Comparison of ENCODE assay signal across 7 mouse cellular contexts in the genomic region with DNA sequence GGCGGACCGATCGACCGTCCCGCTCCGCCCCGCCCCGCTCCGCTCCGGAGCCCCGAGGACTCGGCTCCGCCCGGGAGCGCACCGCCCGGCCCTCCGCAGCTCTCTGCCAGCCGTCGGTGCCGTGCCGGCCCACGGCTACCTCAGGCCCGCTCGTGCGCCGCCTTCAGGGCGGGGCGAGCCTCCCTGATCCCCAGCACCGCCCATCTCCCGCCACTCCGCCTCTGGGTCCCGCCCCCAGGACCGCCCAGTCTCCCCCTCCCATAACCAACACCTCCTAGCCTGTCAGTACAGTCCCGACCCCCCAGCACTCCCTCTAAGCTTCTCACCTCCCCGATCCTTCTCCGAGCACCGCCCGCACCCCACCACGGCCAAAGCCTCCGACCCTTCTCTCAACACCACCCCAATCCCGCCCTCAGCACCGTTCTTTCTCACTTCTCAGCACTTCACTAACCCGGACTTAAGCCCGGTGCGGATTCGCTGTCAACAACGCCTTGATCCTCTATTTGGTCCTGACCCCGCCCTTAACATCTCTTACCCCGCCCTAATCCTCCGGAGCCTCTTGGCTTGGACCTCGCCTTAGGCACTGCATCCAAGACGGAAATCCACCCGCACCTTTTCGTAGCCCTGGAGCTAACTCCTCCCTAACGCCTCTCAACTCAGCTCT. TPM values are rescaled to one million over a fixed set of nuclear protein-coding genes. Genes with fewer than 3 reads are reported as not detected.
DNase-seq lines count a peak whose midpoint lies in the region; ATAC-seq lines count a peak whose summit lies in the region.

A gene (minus strand): TSS at position 490 of the 664 bp plus-strand sequence.

- peak; percentile 64 for ATAC-seq in granulocyte monocyte progenitor cell, adult 5-6 weeks (replicated peaks; ENCODE audit: poor library complexity, severe bottlenecking)
- ATAC-seq in midbrain, embryonic 13.5 days, result peak; percentile 98

- peaks cover 11% of the 10 kb centered on the region for H3K27me3 ChIP-seq in embryonic facial prominence, embryonic 10.5 days (replicated peaks; ENCODE audit: low read depth, poor library complexity, severe bottlenecking)
- H3K27me3 ChIP-seq in limb, embryonic 10.5 days (ENCODE audit: low read depth, poor library complexity, severe bottlenecking), result no peaks in the 10 kb centered on the region
- 0 out of 2 replicates have a peak, but pooled peaks cover 4% of the 10 kb centered on the region for H3K27me3 ChIP-seq in midbrain, embryonic 13.5 days

- peak; percentile 97 for DNase-seq in adrenal gland, postnatal 10 days
- peak; percentile 92 for DNase-seq in embryonic facial prominence, embryonic 10.5 days (ENCODE audit: low spot score)
- DNase-seq in kidney, adult 11 months, result peak; percentile 94
- DNase-seq in limb, embryonic 10.5 days (ENCODE audit: low spot score), result peak; percentile 91
- DNase-seq in spleen, adult 12 weeks (ENCODE audit: low spot score), result peak; percentile 91

- no peaks in the 10 kb centered on the region for H3K9me3 ChIP-seq in embryonic facial prominence, embryonic 10.5 days
- no peaks in the 10 kb centered on the region for H3K9me3 ChIP-seq in limb, embryonic 10.5 days (replicated peaks)
- no peaks in the 10 kb centered on the region for H3K9me3 ChIP-seq in midbrain, embryonic 13.5 days

- H3K9ac ChIP-seq in midbrain, embryonic 13.5 days (replicated peaks), result peak within 1 kb of the TSS; percentile 82

- peak within 1 kb of the TSS; percentile 81 for H3K27ac ChIP-seq in embryonic facial prominence, embryonic 10.5 days (replicated peaks)
- H3K27ac ChIP-seq in limb, embryonic 10.5 days, result peak within 1 kb of the TSS; percentile 82
- peak within 1 kb of the TSS; percentile 65 for H3K27ac ChIP-seq in midbrain, embryonic 13.5 days

- H3K36me3 ChIP-seq in embryonic facial prominence, embryonic 10.5 days (replicated peaks), result peaks cover 34% of the 10 kb centered on the region
- H3K36me3 ChIP-seq in limb, embryonic 10.5 days, result peaks cover 36% of the 10 kb centered on the region
- H3K36me3 ChIP-seq in midbrain, embryonic 13.5 days, result peaks cover 33% of the 10 kb centered on the region

- under 1% methylated on average over 56 of the region's 56 CpGs for WGBS in embryonic facial prominence, embryonic 10.5 days
- WGBS in limb, embryonic 10.5 days, result 1% methylated on average over 55 of the region's 56 CpGs
- WGBS in midbrain, embryonic 13.5 days, result under 1% methylated on average over 52 of the region's 56 CpGs

- peak within 1 kb of the TSS; percentile 94 for H3K4me2 ChIP-seq in midbrain, embryonic 13.5 days (replicated peaks)

- H3K4me1 ChIP-seq in embryonic facial prominence, embryonic 10.5 days, result peaks cover 33% of the 10 kb centered on the region
- H3K4me1 ChIP-seq in limb, embryonic 10.5 days, result peaks cover 25% of the 10 kb centered on the region
- peaks cover 21% of the 10 kb centered on the region for H3K4me1 ChIP-seq in midbrain, embryonic 13.5 days (replicated peaks)

- H3K4me3 ChIP-seq in embryonic facial prominence, embryonic 10.5 days, result peak within 1 kb of the TSS; percentile 78
- peak within 1 kb of the TSS; percentile 78 for H3K4me3 ChIP-seq in limb, embryonic 10.5 days
- peak within 1 kb of the TSS; percentile 68 for H3K4me3 ChIP-seq in midbrain, embryonic 13.5 days (replicated peaks)

RNA-seq across cellular contexts. Expression of the gene that starts here (rescaled TPM):
- 10 to 100 TPM; 30.4 to 46.1 TPM for total RNA-seq in adrenal gland, postnatal 10 days (2021)
- polyA plus RNA-seq in embryonic facial prominence, embryonic 10.5 days (2016; fragmentation: Nextera tagmentation; extraction: Ambion mirVana), result 4.1 and 5.5 TPM in 2 replicates
- 18.8 and 36.7 TPM in 2 replicates for total RNA-seq in granulocyte monocyte progenitor cell, adult 5-6 weeks (2014; fragmentation: Nextera tagmentation)
- 4.2 and 6.4 TPM in 2 replicates for total RNA-seq in granulocyte monocyte progenitor cell, adult 5-6 weeks (2017)
- polyA plus RNA-seq in limb, embryonic 10.5 days (2016; fragmentation: Nextera tagmentation; extraction: Ambion mirVana), result 5.3 and 7.6 TPM in 2 replicates
- 7.5 and 9.6 TPM in 2 replicates for polyA plus RNA-seq in midbrain, embryonic 13.5 days (2015; fragmentation: Nextera tagmentation; extraction: Ambion mirVana)

Comparison
In these comparisons a context has a peak if more than half of its experiments do, and no peak if none do; other contexts are left out.
1. Peak in every context shown above with its lines: DNase-seq, ATAC-seq, H3K4me3 ChIP-seq and H3K27ac ChIP-seq.